Mouse (Mus musculus) ES-Bruce4 (cell line): ENCODE results near the gene Trim58. TPM values are rescaled to one million over a fixed set of nuclear protein-coding genes. Genes with fewer than 3 reads are reported as not detected.
A peak's percentile ranks its signal among the peaks of the same experiment; 100 is the strongest.

ENCODE experiments used
- H3K27ac ChIP-seq: 2 replicates; pipeline ENCODE4 v1.5.1; 2012; ENCODE audit warnings: low read length, inconsistent platforms; ENCODE audit not compliant: insufficient read depth
- H3K27me3 ChIP-seq: 2 replicates; pipeline ENCODE4 v1.6.1; 2012; ENCODE audit warnings: mild to moderate bottlenecking, low read length, inconsistent platforms; ENCODE audit not compliant: control insufficient read depth, poor library complexity, insufficient read depth, severe bottlenecking
- H3K36me3 ChIP-seq: 2 replicates; pipeline ENCODE4 v1.6.1; 2012; ENCODE audit warnings: inconsistent platforms, mild to moderate bottlenecking, low read length, moderate library complexity; ENCODE audit not compliant: control insufficient read depth, poor library complexity, insufficient read depth, severe bottlenecking
- H3K4me1 ChIP-seq: one replicate; pipeline ENCODE4 v1.8.1; 2011; ENCODE audit warnings: low read length; ENCODE audit not compliant: control insufficient read depth, insufficient read depth
- H3K4me3 ChIP-seq: 2 replicates; pipeline ENCODE4 v1.5.1; 2011; ENCODE audit warnings: low read depth, mild to moderate bottlenecking, low read length
- H3K9ac ChIP-seq: 2 replicates; pipeline ENCODE4 v1.6.1; 2012; ENCODE audit warnings: low read depth, mild to moderate bottlenecking, inconsistent platforms; ENCODE audit not compliant: poor library complexity, severe bottlenecking
- H3K9me3 ChIP-seq: replicated peaks from 2 replicates; pipeline ENCODE4 v1.6.1; 2012; ENCODE audit warnings: mild to moderate bottlenecking, low read length, inconsistent platforms; ENCODE audit not compliant: control insufficient read depth, poor library complexity, insufficient read depth, severe bottlenecking
- CTCF ChIP-seq: IDR thresholded peaks from one replicate; pipeline ENCODE4 v1.8.1; 2011; ENCODE audit warnings: low read depth, low read length
- EP300 ChIP-seq: IDR thresholded peaks from 2 replicates; pipeline ENCODE4 v1.6.1; 2011; ENCODE audit warnings: low read depth, low read length; ENCODE audit not compliant: insufficient read depth
- POLR2A ChIP-seq: IDR thresholded peaks from one replicate; pipeline ENCODE4 v1.8.1; 2011; ENCODE audit warnings: low read length; ENCODE audit not compliant: insufficient read depth
- polyA plus RNA-seq: library from polyadenylated mRNA; stranded (reverse); fragments of >200 nt; gene quantifications from 2 replicates; pipeline ENCODE4 v1.2.4, GENCODE M21; 2011; ENCODE audit warnings: low read depth; ENCODE audit not compliant: missing spikeins, insufficient read depth, insufficient read length

The Trim58 gene
- not detected in 2 replicates for polyA plus RNA-seq

GRCm38 (mm10) chr11:58640272-58640867, at the start of gene Trim58:
Trim58 (plus strand) TSS chr11:58640465.
- TF ChIP-seq POLR2A (no peak), CTCF (no peak), EP300 (no peak)
- H3K4me3 ChIP-seq, result peak within 1 kb of the TSS; percentile 29
- no peak within 1 kb of the TSS for H3K9ac ChIP-seq
- no peaks in the 10 kb centered on the region for H3K4me1 ChIP-seq
- H3K27ac ChIP-seq, result no peak within 1 kb of the TSS
- peaks cover 2% of the 10 kb centered on the region for H3K27me3 ChIP-seq
- H3K9me3 ChIP-seq, result no peaks in the 10 kb centered on the region
- no peaks in the 10 kb centered on the region for H3K36me3 ChIP-seq

- H3K27me3 ChIP-seq, result no peaks in the 10 kb centered on the region
- no peaks in the 10 kb centered on the region for H3K9me3 ChIP-seq
- H3K9ac ChIP-seq, result no peak within 1 kb of the TSS
- TF ChIP-seq EP300, result no peak
- no peak for TF ChIP-seq CTCF
- TF ChIP-seq POLR2A, result no peak
- no peaks in the 10 kb centered on the region for H3K4me1 ChIP-seq
- no peak within 1 kb of the TSS for H3K4me3 ChIP-seq
- no peaks in the 10 kb centered on the region for H3K36me3 ChIP-seq
- no peak within 1 kb of the TSS for H3K27ac ChIP-seq
Measured at GRCm38 (mm10) chr11:58594814-58595213, 45.5 kb upstream of the Trim58 start, which contains the start of gene Olfr324. Olfr324 (plus strand) TSS chr11:58595114.

- no peaks in the 10 kb centered on the region for H3K4me1 ChIP-seq
- no peaks in the 10 kb centered on the region for H3K9me3 ChIP-seq
- no peak overlapping the region for H3K9ac ChIP-seq
- no peak overlapping the region for H3K27ac ChIP-seq
- H3K4me3 ChIP-seq, result no peak overlapping the region
- H3K36me3 ChIP-seq, result no peaks in the 10 kb centered on the region
- no peaks in the 10 kb centered on the region; the same call in 1 of the 2 replicates for H3K27me3 ChIP-seq
- no peak for TF ChIP-seq EP300
- no peak for TF ChIP-seq POLR2A
- TF ChIP-seq CTCF, result no peak
Measured at GRCm38 (mm10) chr11:58597837-58598236, 42.4 kb upstream of the Trim58 start.

- Histone ChIP-seq H3K9ac (no peak overlapping the region), H3K27ac (no peak overlapping the region), H3K36me3 (no peaks in the 10 kb centered on the region), H3K4me3 (no peak overlapping the region), H3K27me3 (no peaks in the 10 kb centered on the region; the same call in 1 of the 2 replicates), H3K9me3 (no peaks in the 10 kb centered on the region), H3K4me1 (no peaks in the 10 kb centered on the region)
- TF ChIP-seq POLR2A (no peak), CTCF (no peak), EP300 (no peak)
Measured at GRCm38 (mm10) chr11:58602062-58602461, 38.2 kb upstream of the Trim58 start.

GRCm38 (mm10) chr11:58602800-58603560, 37.3 kb upstream of the Trim58 start:
- Histone ChIP-seq H3K9ac (no peak overlapping the region), H3K36me3 (no peaks in the 10 kb centered on the region), H3K9me3 (no peaks in the 10 kb centered on the region), H3K4me3 (no peak overlapping the region), H3K4me1 (no peaks in the 10 kb centered on the region), H3K27me3 (no peaks in the 10 kb centered on the region; the same call in 1 of the 2 replicates), H3K27ac (no peak overlapping the region)
- TF ChIP-seq POLR2A (no peak), EP300 (no peak)

- Histone ChIP-seq H3K9ac (no peak overlapping the region), H3K27ac (no peak overlapping the region), H3K27me3 (no peaks in the 10 kb centered on the region; the same call in 1 of the 2 replicates), H3K9me3 (no peaks in the 10 kb centered on the region), H3K4me3 (no peak overlapping the region), H3K4me1 (no peaks in the 10 kb centered on the region), H3K36me3 (no peaks in the 10 kb centered on the region)
- no peak for TF ChIP-seq CTCF
- TF ChIP-seq EP300, result no peak
Measured at GRCm38 (mm10) chr11:58604688-58605087, 35.6 kb upstream of the Trim58 start.
